In the genomic region with DNA sequence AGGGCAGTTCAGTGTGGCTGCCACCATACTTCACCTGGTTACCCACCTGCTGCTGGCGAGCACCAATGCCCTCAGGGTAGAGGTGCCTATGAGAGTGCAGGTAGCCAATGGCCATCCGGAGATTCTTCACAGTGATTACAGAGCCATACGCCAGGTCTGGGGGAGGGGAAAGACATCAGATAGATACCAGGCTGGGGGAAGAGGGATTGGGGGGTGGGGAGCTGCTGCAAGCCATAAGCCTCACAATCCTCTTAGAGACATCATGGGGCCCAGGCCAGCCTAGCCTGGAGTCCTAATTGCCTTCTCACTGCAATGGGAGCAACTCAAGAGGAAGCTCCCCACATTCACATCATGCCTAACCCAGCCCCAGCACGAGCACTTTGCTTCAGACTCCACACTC, we compare ENCODE assay signal across 27 mouse cellular contexts. TPM values are rescaled to one million over a fixed set of nuclear protein-coding genes. Genes with fewer than 3 reads are reported as not detected.
A peak's percentile ranks its signal among the peaks of the same experiment; 100 is the strongest.
DNase-seq lines count a peak whose midpoint lies in the region; ATAC-seq and TF ChIP-seq lines count a peak whose summit lies in the region.
"Had no signal": no experiment of that assay in that cellular context is flagged by ENCODE, and none has a peak within 500 bp of the region (broad histone marks: within the 10 kb centered on the region; RNA-seq: fewer than 3 reads in every experiment).

No protein-coding gene starts in this region.

- WGBS in liver, embryonic 12.5 days (ENCODE audit: insufficient replicate concordance), result 63% methylated on average over 4 of the region's 4 CpGs
- WGBS in liver, embryonic 11.5 days, result 71% methylated on average over 4 of the region's 4 CpGs
- WGBS in kidney, adult 2 months, result 77% methylated on average over 4 of the region's 4 CpGs

- TF ChIP-seq CTCF in kidney, adult 2 months (conservative IDR thresholded peaks at IDR 0.05; ENCODE audit: insufficient read depth, insufficient read length, low read depth, low read length), result no peak

- no peak overlapping the region for H3K9ac ChIP-seq in liver, embryonic 12.5 days
- no peak overlapping the region for H3K9ac ChIP-seq in liver, embryonic 11.5 days (ENCODE audit: low read depth, low read length)
- H3K9ac ChIP-seq: embryonic facial prominence, embryonic 13.5 days; embryonic facial prominence, embryonic 15.5 days; forebrain, embryonic 12.5 days had no signal

- 0 out of 2 replicates have a peak, but pooled peaks have one; percentile 24 for ATAC-seq in liver, embryonic 12.5 days
- no peak for ATAC-seq in liver, embryonic 11.5 days (replicated peaks; ENCODE audit: low FRiP score)
- ATAC-seq: activated CD4-positive, CD25-positive, alpha-beta regulatory T cell, adult 4 months; CD4-positive, CD25-positive, alpha-beta regulatory T cell, adult 4 months; forebrain, embryonic 14.5 days; forebrain, embryonic 16.5 days; Patski had no signal

- peaks cover 12% of the 10 kb centered on the region for H3K4me1 ChIP-seq in liver, embryonic 12.5 days
- H3K4me1 ChIP-seq in liver, embryonic 11.5 days (replicated peaks; ENCODE audit: control insufficient read depth, insufficient read depth, low read length), result peaks cover 7% of the 10 kb centered on the region
- no peaks in the 10 kb centered on the region for H3K4me1 ChIP-seq in kidney, adult 2 months (ENCODE audit: control insufficient read depth, insufficient read depth, low read length)
- H3K4me1 ChIP-seq: embryonic facial prominence, embryonic 13.5 days; embryonic facial prominence, embryonic 15.5 days; forebrain, embryonic 12.5 days had no signal

- no peak overlapping the region for H3K27ac ChIP-seq in liver, embryonic 12.5 days
- H3K27ac ChIP-seq in liver, embryonic 11.5 days (ENCODE audit: low read depth, low read length), result no peak overlapping the region
- H3K27ac ChIP-seq in kidney, adult 2 months (ENCODE audit: insufficient read depth, low read depth, low read length), result no peak overlapping the region
- H3K27ac ChIP-seq: embryonic facial prominence, embryonic 13.5 days; embryonic facial prominence, embryonic 15.5 days; forebrain, embryonic 10.5 days; forebrain, embryonic 12.5 days had no signal

- no peak overlapping the region for H3K4me3 ChIP-seq in liver, embryonic 12.5 days
- no peak overlapping the region for H3K4me3 ChIP-seq in liver, embryonic 11.5 days (ENCODE audit: low read depth, low read length)
- no peak overlapping the region for H3K4me3 ChIP-seq in kidney, adult 2 months (ENCODE audit: insufficient read depth, low read depth, low read length)
- H3K4me3 ChIP-seq: embryonic facial prominence, embryonic 13.5 days; embryonic facial prominence, embryonic 15.5 days; erythroblast, embryonic 14.5 days; forebrain, embryonic 10.5 days; forebrain, embryonic 12.5 days had no signal

- H3K4me2 ChIP-seq in liver, embryonic 12.5 days, result no peak overlapping the region
- H3K4me2 ChIP-seq in liver, embryonic 11.5 days, result no peak overlapping the region
- H3K4me2 ChIP-seq: embryonic facial prominence, embryonic 13.5 days; embryonic facial prominence, embryonic 15.5 days; forebrain, embryonic 12.5 days had no signal

- peaks cover 39% of the 10 kb centered on the region for H3K36me3 ChIP-seq in liver, embryonic 12.5 days
- peaks cover 9% of the 10 kb centered on the region; the same call in 1 of the 2 replicates for H3K36me3 ChIP-seq in liver, embryonic 11.5 days (ENCODE audit: control insufficient read depth, insufficient read depth, low read length)
- no peaks in the 10 kb centered on the region for H3K36me3 ChIP-seq in kidney, adult 2 months (ENCODE audit: control insufficient read depth, insufficient read depth, low read length)

- no peak for TF ChIP-seq POLR2A in kidney, adult 2 months (IDR thresholded peaks at IDR 0.05; ENCODE audit: low read depth, low read length)

- no peak for DNase-seq in liver, embryonic 11.5 days (ENCODE audit: low spot score)
- peak; percentile 84 for DNase-seq in retina, postnatal 1 day
- DNase-seq in kidney, adult 2 months, result no peak
- DNase-seq in embryo, embryonic 9.5 days (ENCODE audit: extremely low spot score), result no peak
- DNase-seq: adrenal gland, adult 8-10 months; adrenal gland, postnatal 14 days; adrenal gland, postnatal 36 days; B cell, adult 2 months; cerebellum, adult 11-12 months; cerebellum, adult 2 months; cerebellum, adult 9-10 months; cerebellum, postnatal 10 days; cerebellum, postnatal 25 days had no signal

- H3K27me3 ChIP-seq in liver, embryonic 12.5 days (replicated peaks), result no peaks in the 10 kb centered on the region
- no peaks in the 10 kb centered on the region for H3K27me3 ChIP-seq in liver, embryonic 11.5 days (replicated peaks; ENCODE audit: control insufficient read depth, insufficient read depth, low read length)
- no peaks in the 10 kb centered on the region for H3K27me3 ChIP-seq in kidney, adult 2 months (replicated peaks; ENCODE audit: control insufficient read depth, insufficient read depth, low read length)
- H3K27me3 ChIP-seq: CH12.LX; embryonic facial prominence, embryonic 13.5 days; embryonic facial prominence, embryonic 15.5 days; forebrain, embryonic 12.5 days; Patski had no signal

- H3K9me3 ChIP-seq in liver, embryonic 12.5 days (replicated peaks), result no peaks in the 10 kb centered on the region
- no peaks in the 10 kb centered on the region for H3K9me3 ChIP-seq in liver, embryonic 11.5 days (ENCODE audit: control insufficient read depth, low read length)
- H3K9me3 ChIP-seq: embryonic facial prominence, embryonic 13.5 days; embryonic facial prominence, embryonic 15.5 days; forebrain, embryonic 10.5 days; forebrain, embryonic 12.5 days; G1E had no signal

RNA-seq across cellular contexts. Expression of gene Gstz1, which starts 19.7 kb away (rescaled TPM):
- 44.8 and 49.2 TPM in 2 replicates for polyA plus RNA-seq in liver, embryonic 12.5 days (2016; fragmentation: Nextera tagmentation; extraction: Ambion mirVana)
- polyA plus RNA-seq in liver, embryonic 11.5 days (2014; fragmentation: Nextera tagmentation; extraction: Ambion mirVana), result 76.2 and 79.6 TPM in 2 replicates
- polyA plus RNA-seq in kidney, adult 2 months (2012; rRNA removed), result 427 and 440 TPM in 2 replicates

RNA-seq across cellular contexts. Expression of gene Pomt2, which starts 20.5 kb away (rescaled TPM):
- polyA plus RNA-seq in liver, embryonic 12.5 days (2016; fragmentation: Nextera tagmentation; extraction: Ambion mirVana), result 7.1 and 7.3 TPM in 2 replicates
- polyA plus RNA-seq in liver, embryonic 11.5 days (2014; fragmentation: Nextera tagmentation; extraction: Ambion mirVana), result 11.0 and 12.0 TPM in 2 replicates
- polyA plus RNA-seq in kidney, adult 2 months (2012; rRNA removed), result 15.9 and 20.9 TPM in 2 replicates

RNA-seq across cellular contexts. Expression of gene Ngb, which starts 24.9 kb away (rescaled TPM):
- polyA plus RNA-seq in liver, embryonic 12.5 days (2016; fragmentation: Nextera tagmentation; extraction: Ambion mirVana), result 0.17 TPM in 1 of 2 replicates, not detected in the other
- 0.22 TPM in 1 of 2 replicates, not detected in the other for polyA plus RNA-seq in liver, embryonic 11.5 days (2014; fragmentation: Nextera tagmentation; extraction: Ambion mirVana)
- polyA plus RNA-seq in kidney, adult 2 months (2012; rRNA removed), result 1.4 and 1.7 TPM in 2 replicates
- polyA plus RNA-seq: CD4-positive, CD25-positive, alpha-beta regulatory T cell, adult 4 months; embryonic facial prominence, embryonic 11.5 days; erythroblast, embryonic 14.5 days; G1E had no signal
